Mouse (Mus musculus) cortical plate, adult 2 months (tissue): Measurements from ENCODE around the gene Hoxb4.

Experiments used
- CTCF ChIP-seq: fragments of 200-500 bp; IDR thresholded peaks from 2 replicates; pipeline ENCODE4 v1.5.1; 2011; ENCODE audit warnings: mild to moderate bottlenecking, control low read depth, low read length; ENCODE audit not compliant: insufficient read depth; ENCODE audit errors: extremely low read depth
- POLR2A ChIP-seq: fragments of 200-500 bp; IDR thresholded peaks from 2 replicates; pipeline ENCODE4 v1.6.1; 2011; ENCODE audit warnings: mild to moderate bottlenecking, low read length, control low read depth; ENCODE audit not compliant: insufficient read depth; ENCODE audit errors: extremely low read depth

- TF ChIP-seq CTCF (no peak), POLR2A (no peak)
Observed at GRCm38 (mm10) chr11:96367141-96367540, 49.1 kb downstream of the Hoxb4 start.
